Mouse (Mus musculus) midbrain, embryonic 16.5 days (tissue): ENCODE data around the gene Tigar. TPM values are rescaled to one million over a fixed set of nuclear protein-coding genes. Genes with fewer than 3 reads are reported as not detected.

Experiments
- ATAC-seq: fragments of 200-750 bp; cut with Nextera tagmentation; 2 replicates; pipeline ENCODE4 v1.8.0; 2017; ENCODE audit warnings: moderate TSS enrichment
- H3K27ac ChIP-seq: fragments of 300-500 bp; sonication (generic); 2 replicates; pipeline ENCODE4 v1.5.1; 2014; ENCODE audit warnings: mild to moderate bottlenecking, low read length, mixed read lengths
- H3K27me3 ChIP-seq: fragments of 300-500 bp; sonication (generic); 2 replicates; pipeline ENCODE4 v1.6.1; 2014; ENCODE audit warnings: low read depth, low read length, mixed read lengths; ENCODE audit not compliant: control insufficient read depth, insufficient read depth
- H3K36me3 ChIP-seq: fragments of 300-500 bp; sonication (generic); 2 replicates; pipeline ENCODE4 v1.6.1; 2014; ENCODE audit warnings: mild to moderate bottlenecking, low read length, moderate library complexity, mixed read lengths; ENCODE audit not compliant: control insufficient read depth, insufficient read depth
- H3K4me1 ChIP-seq: fragments of 300-500 bp; sonication (generic); 2 replicates; pipeline ENCODE4 v1.6.1; 2014; ENCODE audit warnings: mild to moderate bottlenecking, low read length, mixed read lengths; ENCODE audit not compliant: control insufficient read depth, insufficient read depth
- H3K4me2 ChIP-seq: fragments of 300-500 bp; sonication (generic); 2 replicates; pipeline ENCODE4 v1.6.1; 2014; ENCODE audit warnings: mild to moderate bottlenecking, low read length, mixed read lengths
- H3K4me3 ChIP-seq: fragments of 300-500 bp; sonication (generic); 2 replicates; pipeline ENCODE4 v1.5.1; 2014; ENCODE audit warnings: low read depth, mild to moderate bottlenecking, low read length, moderate library complexity, mixed read lengths
- H3K9ac ChIP-seq: fragments of 300-500 bp; sonication (generic); 2 replicates; pipeline ENCODE4 v1.6.1; 2014; ENCODE audit warnings: low read depth, low read length, mixed read lengths
- H3K9me3 ChIP-seq: fragments of 300-500 bp; sonication (generic); replicated peaks from 2 replicates; pipeline ENCODE4 v1.6.1; 2014; ENCODE audit warnings: mild to moderate bottlenecking, low read length, mixed read lengths; ENCODE audit not compliant: control insufficient read depth, poor library complexity, severe bottlenecking
- WGBS: fragments of 180-500 bp; shearing (Covaris S2); extraction: QIAGEN DNeasy Blood & Tissue Kit; methylation state at CpG from one replicate; pipeline ENCODE4 v1.1.7; 2014; 5-methylcytosine and 5-hydroxymethylcytosine counted together
- polyA plus RNA-seq: library from polyadenylated mRNA; unstranded; fragments of >200 nt; fragmentation: Nextera tagmentation; extraction: Ambion mirVana; gene quantifications from 2 replicates; pipeline ENCODE4 v1.2.1, GENCODE M21; 2015

Tigar gene
- polyA plus RNA-seq, 1 experiment from 2014 or later = 5.9 TPM

DNA sequence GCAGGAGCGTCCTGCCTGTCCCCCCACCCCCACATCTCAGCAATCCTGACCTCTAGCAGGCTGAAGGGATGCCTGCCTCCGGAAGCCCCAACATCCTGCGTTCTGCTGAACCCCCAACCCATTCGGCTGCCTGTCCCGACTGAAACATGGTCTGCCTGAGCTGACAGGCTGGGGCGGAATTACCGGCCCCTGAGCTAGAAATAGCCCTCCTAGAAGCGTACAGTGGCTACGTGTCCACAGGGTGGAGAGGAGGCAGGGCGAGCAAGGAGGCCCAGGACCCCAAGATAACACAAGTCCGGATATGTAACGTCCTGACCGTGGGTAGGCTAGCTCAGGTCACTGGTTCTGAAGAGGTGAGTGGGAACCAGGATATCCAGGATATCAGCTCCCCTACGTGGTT lies 44.5 kb downstream of the Tigar start:
- Histone ChIP-seq H3K27me3 (no peaks in the 10 kb centered on the region), H3K27ac (no peak overlapping the region), H3K36me3 (no peaks in the 10 kb centered on the region), H3K4me3 (peak overlapping the region; percentile 5; the same call in 1 of the 2 replicates), H3K9ac (0 out of 2 replicates have a peak overlapping the region, but pooled peaks have one; percentile 38), H3K4me1 (peaks cover 6% of the 10 kb centered on the region; the same call in 1 of the 2 replicates), H3K4me2 (peak overlapping the region; percentile 39), H3K9me3 (no peaks in the 10 kb centered on the region)
- 5% methylated on average over 14 of the region's 14 CpGs for WGBS
- ATAC-seq = 0 out of 2 replicates have a peak, but pooled peaks have one; percentile 21

- Histone ChIP-seq H3K27me3 (no peaks in the 10 kb centered on the region), H3K36me3 (no peaks in the 10 kb centered on the region), H3K4me1 (peaks cover 6% of the 10 kb centered on the region; the same call in 1 of the 2 replicates), H3K4me3 (no peak overlapping the region), H3K27ac (no peak overlapping the region), H3K9me3 (no peaks in the 10 kb centered on the region), H3K9ac (no peak overlapping the region), H3K4me2 (no peak overlapping the region)
- WGBS = 88% methylated on average over 3 of the region's 3 CpGs
- no peak for ATAC-seq
These were observed 45.4 kb downstream of the Tigar start for GRCm38 (mm10) chr6:127063915-127064314.

GRCm38 (mm10) chr6:127059975-127060374 lies 49.4 kb downstream of the Tigar start:
- no peak overlapping the region for H3K9ac ChIP-seq
- no peak for ATAC-seq
- H3K27ac ChIP-seq = no peak overlapping the region
- H3K36me3 ChIP-seq = no peaks in the 10 kb centered on the region
- peaks cover 6% of the 10 kb centered on the region; the same call in 1 of the 2 replicates for H3K4me1 ChIP-seq
- 74% methylated on average over 4 of the region's 4 CpGs for WGBS
- no peak overlapping the region for H3K4me3 ChIP-seq
- no peaks in the 10 kb centered on the region for H3K27me3 ChIP-seq
- H3K9me3 ChIP-seq = no peaks in the 10 kb centered on the region
- no peak overlapping the region for H3K4me2 ChIP-seq

GRCm38 (mm10) chr6:127056990-127057588 lies 52.3 kb downstream of the Tigar start:
- ATAC-seq = no peak
- H3K4me2 ChIP-seq = no peak overlapping the region
- WGBS = 86% methylated on average over 12 of the region's 12 CpGs

DNA sequence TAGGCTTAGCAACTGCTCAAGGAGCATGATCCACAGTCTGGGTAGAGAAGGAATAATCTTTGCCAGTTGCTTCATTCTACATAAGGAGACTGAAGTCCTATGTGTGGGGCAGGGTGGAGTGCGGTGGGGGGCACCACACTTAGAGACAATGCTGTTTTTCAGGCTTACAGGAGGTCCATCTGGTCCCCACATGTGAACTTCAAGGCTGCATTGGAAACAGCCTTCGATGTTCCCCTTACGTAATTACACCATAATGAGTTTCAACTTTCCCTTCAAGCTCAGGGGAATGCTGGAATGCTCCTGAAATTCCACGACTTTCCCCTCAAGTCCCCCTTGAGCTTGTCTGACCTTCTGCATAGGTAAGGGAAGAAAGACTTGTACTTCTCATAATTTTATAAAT lies 58.5 kb downstream of the Tigar start:
- WGBS = 80% methylated on average over 4 of the region's 4 CpGs
- no peak for ATAC-seq
- H3K4me3 ChIP-seq = no peak overlapping the region
- no peaks in the 10 kb centered on the region for H3K4me1 ChIP-seq
- no peaks in the 10 kb centered on the region for H3K36me3 ChIP-seq
- no peaks in the 10 kb centered on the region for H3K27me3 ChIP-seq
- no peak overlapping the region for H3K27ac ChIP-seq
- no peak overlapping the region for H3K9ac ChIP-seq
- no peak overlapping the region for H3K4me2 ChIP-seq
- no peaks in the 10 kb centered on the region for H3K9me3 ChIP-seq

More at GRCm38 (mm10) chr6:127056990-127057588, 52.3 kb downstream of the Tigar start:
- H3K4me1 ChIP-seq = no peaks in the 10 kb centered on the region
- no peaks in the 10 kb centered on the region for H3K36me3 ChIP-seq
- no peak overlapping the region for H3K4me3 ChIP-seq
- H3K27ac ChIP-seq = no peak overlapping the region
- no peaks in the 10 kb centered on the region for H3K9me3 ChIP-seq
- no peaks in the 10 kb centered on the region for H3K27me3 ChIP-seq
- H3K9ac ChIP-seq = no peak overlapping the region

GRCm38 (mm10) chr6:127044909-127045308 lies 64.4 kb downstream of the Tigar start:
- ATAC-seq = 0 out of 2 replicates have a peak, but pooled peaks have one; percentile 39
- WGBS = 57% methylated on average over 6 of the region's 6 CpGs
- Histone ChIP-seq H3K4me2 (no peak overlapping the region), H3K9ac (no peak overlapping the region), H3K27ac (no peak overlapping the region), H3K9me3 (no peaks in the 10 kb centered on the region), H3K27me3 (no peaks in the 10 kb centered on the region), H3K4me1 (no peaks in the 10 kb centered on the region), H3K36me3 (no peaks in the 10 kb centered on the region), H3K4me3 (no peak overlapping the region)

Other genes starting within 250 kb of the Tigar start
- gene Dyrk4, start 187.7 kb downstream of the Tigar start, polyA plus RNA-seq = not detected in 2 replicates
- gene Rad51ap1, start 170.0 kb downstream of the Tigar start, polyA plus RNA-seq = 13.3 and 14.5 TPM in 2 replicates
- gene D6Wsu163e, start 169.6 kb downstream of the Tigar start, polyA plus RNA-seq = 31.8 and 36.2 TPM in 2 replicates
- gene Fgf6, start 94.0 kb downstream of the Tigar start, polyA plus RNA-seq = not detected in 2 replicates
- 0.26 and 0.39 TPM in 2 replicates for gene Fgf23, start 36.7 kb downstream of the Tigar start, polyA plus RNA-seq
- gene Ccnd2, start 42.6 kb upstream of the Tigar start, polyA plus RNA-seq = 245 and 326 TPM in 2 replicates